Mouse (Mus musculus) urinary bladder, postnatal 4 days (tissue): ENCODE results near the gene Ube2e1.
"Not testable (repeated sequence)": the region's sequence is repeated elsewhere in the genome, so short reads cannot be mapped to it uniquely, and the experiment has no call there.

Experiments used
- DNase-seq, 2 experiments: peaks; one replicate each; pipeline ENCODE4 v3.0.0; 2021 to 2022; ENCODE audit warnings: low spot score in 2 of 2

Ube2e1 gene

GRCm38 (mm10) chr14:18261203-18261602, 70.5 kb downstream of the Ube2e1 start:
- DNase-seq: no peak

GRCm38 (mm10) chr14:18242638-18243130, 89.0 kb downstream of the Ube2e1 start:
- DNase-seq: no peak

DNA sequence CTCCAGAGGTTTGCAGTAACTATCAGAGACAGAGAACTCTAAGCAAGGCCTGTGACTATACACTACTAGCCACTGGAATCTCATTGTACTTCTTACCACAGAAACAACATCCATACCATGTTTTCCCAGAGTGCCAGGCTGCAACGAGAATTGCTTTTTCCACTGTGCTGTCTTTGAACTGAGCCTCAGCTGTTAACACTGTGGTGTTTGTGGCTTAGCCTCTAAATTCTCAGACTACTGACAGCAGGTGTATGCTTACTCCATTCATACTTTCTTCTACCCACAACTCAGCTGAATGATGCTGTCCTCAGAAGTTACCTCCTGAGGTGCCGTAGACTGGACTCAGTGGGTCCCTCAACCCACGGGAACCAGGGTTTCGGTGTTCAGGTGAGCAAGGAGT, 89.9 kb downstream of the Ube2e1 start:
- no peak for DNase-seq

GRCm38 (mm10) chr14:18240132-18240531, 91.5 kb downstream of the Ube2e1 start:
- DNase-seq: no peak

DNA sequence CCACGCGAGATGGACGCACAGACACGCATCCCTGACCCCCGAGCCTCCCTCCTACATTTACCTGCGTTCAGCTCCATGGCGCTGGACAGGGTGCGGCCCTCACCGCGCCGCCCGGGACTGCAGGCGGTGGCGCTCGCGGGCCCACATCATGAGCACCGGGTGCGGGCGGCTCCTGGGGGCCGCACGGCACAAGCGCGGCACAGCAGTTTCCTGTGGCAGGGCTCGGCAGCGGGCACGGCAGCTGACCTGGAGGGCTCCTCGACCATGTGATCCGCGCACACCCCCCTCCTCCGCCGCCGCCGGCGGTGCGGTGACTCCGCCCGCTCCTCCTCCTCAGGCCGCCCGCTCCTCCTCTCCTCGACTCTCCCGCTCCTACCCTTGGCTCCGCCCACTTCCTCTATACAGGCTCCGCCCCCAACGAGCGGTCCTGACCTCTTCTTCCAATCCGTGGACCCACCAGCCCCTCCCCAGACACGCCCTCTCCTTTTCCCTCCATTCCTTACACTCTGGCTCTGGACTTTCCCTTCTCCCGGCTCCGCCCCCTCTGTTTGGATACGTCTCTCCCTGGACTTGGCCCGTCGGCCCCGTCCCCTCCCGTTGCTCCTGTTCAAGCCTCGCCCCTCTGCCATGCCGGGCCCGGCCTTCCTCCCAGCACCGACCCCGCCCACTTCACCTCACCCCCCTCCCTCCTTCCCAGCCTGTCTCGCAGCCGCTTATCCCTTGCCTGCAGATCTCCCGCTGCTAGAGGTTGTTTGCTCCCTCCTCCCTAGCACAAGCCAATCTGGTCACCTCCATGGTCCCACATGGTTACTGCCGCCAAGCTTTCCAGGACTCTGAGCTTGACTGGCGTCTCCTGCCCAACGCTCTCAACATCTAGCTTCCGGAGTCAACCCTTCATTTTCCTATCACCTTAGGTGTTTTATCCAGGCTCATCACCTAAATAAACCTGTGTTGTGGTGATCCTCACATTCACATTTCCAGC, 92.6 kb downstream of the Ube2e1 start, which contains the start of gene Nr1d2:
Gene Nr1d2 (minus strand): TSS at position 378 of the 982 bp plus-strand sequence.
- DNase-seq: peak; percentile 99 to 100

GRCm38 (mm10) chr14:18238131-18238749, 93.4 kb downstream of the Ube2e1 start:
- DNase-seq: peak; percentile 97

DNA sequence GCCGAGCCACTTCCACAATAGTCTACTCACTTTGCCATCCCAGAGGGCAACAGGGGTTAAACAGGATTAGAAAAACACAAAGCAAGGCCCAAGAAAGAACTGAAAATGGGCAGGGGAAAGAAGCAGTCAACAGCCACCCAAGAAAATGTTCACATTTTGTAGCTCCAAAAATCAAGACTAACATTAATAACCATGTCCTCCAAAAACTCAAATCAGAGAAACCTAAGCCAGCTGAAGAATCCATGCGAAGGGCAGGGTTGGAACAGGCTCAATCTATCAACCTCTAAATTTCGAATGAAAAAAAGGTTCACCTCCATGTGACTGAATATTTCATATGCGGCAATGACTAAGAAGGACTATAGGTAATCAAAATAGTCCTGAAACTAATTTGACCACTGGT, 94.3 kb downstream of the Ube2e1 start:
- no peak for DNase-seq

DNA sequence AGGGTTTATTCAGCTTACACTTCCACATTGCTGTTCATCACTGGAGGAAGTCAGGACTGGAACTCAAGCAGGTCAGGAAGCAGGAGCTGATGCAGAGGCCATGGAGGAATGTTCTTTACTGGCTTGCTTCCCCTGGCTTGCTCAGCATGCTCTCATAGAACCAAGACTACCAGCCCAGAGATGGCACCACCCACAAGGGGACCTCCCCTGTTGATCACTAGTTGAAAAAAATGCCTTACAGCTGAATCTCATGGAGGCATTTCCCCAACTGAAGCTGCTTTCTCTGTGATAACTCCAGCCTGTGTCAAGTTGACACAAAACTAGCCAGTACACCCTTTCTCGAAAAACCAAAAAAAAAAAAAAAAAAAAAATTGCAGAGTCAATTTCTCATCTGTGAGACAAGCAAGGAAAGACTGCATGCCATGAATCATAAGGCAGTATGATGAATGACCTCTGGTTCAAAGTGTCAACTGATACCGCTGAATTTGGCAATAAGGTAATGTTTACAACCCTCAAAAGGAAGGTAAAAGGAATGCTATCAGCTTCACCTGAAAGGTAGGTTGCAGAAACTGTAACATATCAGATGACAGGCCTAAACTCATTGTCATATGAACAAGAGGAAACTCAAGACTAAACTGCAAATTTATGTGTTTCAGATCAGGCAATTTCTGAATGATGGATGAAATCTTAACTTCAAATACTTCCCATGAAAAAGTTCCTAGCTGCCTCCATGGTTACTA, 95.0 kb downstream of the Ube2e1 start:
- DNase-seq: not testable (repeated sequence)

- no peak for DNase-seq
Measured at GRCm38 (mm10) chr14:18233981-18234960, 97.4 kb downstream of the Ube2e1 start.

- no peak for DNase-seq
Measured at GRCm38 (mm10) chr14:18233076-18233475, 98.6 kb downstream of the Ube2e1 start.
